Mouse (Mus musculus): ENCODE results near the gene Pnma3.
A peak's percentile ranks its signal among the peaks of the same experiment; 100 is the strongest.
"Not testable (repeated sequence)": the region's sequence is repeated elsewhere in the genome, so short reads cannot be mapped to it uniquely, and the experiment has no call there.

The Pnma3 gene

DNA sequence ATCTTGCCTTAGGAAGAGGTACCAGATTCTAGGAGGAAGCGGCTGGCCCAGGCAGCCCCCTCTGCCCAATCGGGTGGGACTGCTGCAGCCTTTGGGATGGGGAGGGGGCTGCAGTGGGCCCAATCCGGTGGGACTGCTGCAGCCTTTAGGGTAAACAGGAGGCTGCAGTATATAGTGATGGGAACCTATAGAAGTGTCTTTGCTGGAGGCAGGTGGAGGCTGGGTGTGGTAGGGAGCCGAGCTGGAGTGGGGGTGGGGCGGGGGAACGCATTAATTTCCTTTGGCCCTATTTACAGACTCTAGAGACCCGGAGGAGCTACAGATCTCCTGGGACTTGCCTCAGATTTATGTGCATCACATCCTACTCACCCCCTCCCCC, at the start of gene Pnma3:
TSS of gene Pnma3 (plus strand) at position 373 of the 379 bp plus-strand sequence.
- DNase-seq (ENCODE audit: low read depth, low spot score) = no peak

DNA sequence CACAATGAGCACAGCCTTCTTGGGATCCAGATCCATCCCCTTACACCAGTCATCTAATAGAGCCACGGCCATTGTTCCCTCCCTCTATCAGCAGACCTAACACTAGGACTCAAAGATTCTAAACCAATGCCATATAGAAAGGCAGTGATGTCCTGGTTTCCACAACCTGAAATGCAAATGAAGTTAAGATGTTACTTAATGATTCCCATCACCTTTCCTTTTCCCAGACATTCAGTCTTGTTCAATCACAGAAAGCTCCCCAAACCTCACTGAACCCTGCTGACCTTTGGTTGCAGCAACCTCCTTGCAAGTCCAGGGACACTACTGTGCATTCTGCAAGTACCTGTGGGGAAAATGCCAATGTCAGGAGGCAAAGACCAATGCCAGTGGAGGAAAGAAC, 27.6 kb upstream of the Pnma3 start, which contains the start of gene Pnma5:
TSS of gene Pnma5 (minus strand) at position 101 of the 400 bp plus-strand sequence.
- no peak for DNase-seq (ENCODE audit: low read depth, low spot score)

DNA sequence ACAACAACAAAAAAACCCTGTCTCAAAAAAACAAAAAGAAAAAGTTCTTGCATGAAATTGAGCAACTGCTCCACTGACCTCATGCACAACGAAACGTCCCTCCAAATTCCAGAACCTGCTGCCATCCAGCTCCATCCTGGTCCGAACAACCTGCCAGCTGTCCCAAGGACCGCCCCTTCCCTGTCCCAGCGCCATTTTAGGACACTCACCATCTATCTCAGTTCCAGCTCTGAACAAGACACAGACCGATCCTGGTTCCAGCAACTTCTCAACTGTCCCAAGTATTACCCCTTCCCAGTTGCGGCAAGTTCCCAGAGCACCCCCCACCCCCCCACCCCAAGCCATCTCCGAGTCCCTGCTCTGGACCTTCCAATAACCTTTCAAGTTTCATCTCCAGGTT, 25.8 kb upstream of the Pnma3 start:
- no peak for DNase-seq (ENCODE audit: low read depth, low spot score)

DNA sequence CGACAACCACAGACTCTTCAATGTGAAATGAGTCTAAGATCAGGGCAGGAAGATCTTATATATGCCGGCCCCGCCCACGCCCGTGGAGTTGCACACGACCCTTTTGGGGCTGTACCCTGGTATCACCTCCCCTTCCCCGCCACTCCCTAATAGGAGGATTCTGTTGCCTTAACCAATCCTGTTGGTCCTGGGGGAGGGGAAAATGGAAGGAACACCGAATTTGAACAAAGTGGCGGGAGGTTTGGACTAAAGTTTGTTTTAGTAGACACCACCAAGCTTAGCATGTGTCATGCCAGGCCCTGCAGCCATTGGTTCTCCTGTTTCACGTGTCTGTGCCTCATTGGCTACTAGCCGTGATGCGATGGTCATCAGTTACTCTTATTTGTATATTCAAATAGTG, 24.9 kb upstream of the Pnma3 start:
- DNase-seq (ENCODE audit: low read depth, low spot score) = no peak

DNA sequence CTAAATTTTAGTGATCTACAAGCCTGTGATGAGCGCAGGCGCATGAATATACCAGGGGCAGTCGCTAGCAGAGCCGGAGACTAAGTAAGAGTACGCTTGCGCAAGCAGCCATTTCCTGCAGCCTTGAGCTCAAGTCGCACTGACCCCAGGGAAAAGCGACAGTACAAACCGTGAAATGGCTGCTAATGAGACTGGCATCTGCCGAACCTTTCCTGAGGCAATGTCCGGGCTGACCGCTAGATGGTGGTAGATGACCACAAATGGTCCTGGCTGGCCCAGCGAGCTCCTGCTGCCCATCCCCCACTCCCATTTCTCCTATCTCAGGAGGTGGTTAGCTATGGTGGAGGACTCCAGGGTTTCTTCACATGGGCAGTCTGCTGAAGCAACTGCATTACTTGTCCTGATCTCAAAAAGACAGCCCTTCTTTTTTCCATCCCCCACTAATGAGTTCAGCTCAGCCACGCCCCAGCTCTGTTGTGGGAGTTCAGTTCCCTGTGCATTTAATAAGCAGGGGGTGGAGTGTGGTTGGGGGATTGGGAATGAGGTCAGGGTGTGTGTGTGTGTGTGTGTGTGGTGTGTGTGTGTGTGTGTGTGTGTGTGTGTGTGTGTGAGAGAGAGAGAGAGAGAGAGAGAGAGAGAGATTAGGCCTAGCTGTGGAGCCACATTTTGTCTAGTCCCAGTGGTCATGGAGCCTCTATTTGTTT, 10.6 kb upstream of the Pnma3 start:
- DNase-seq (ENCODE audit: low read depth, low spot score) = peak; percentile 85

DNA sequence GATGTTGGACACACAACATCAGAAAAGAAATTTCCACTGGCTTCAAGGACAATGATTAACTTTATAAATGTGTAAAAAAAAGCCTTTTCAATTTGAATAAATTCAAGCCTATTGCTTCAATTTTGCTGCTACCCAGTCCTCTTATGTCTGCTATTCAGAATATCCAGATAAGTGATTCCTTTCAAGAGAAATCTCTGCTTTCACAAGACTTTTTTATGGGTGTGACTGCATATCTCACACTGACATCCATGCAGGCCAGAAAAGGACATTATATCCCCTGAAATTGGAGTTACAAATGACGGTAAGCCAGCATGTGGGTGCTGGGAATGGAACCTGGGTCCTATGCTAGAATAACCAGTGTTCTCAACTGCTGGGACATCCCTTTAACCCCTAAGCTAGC, 3.1 kb upstream of the Pnma3 start:
- no peak for DNase-seq (ENCODE audit: low read depth, low spot score)

DNA sequence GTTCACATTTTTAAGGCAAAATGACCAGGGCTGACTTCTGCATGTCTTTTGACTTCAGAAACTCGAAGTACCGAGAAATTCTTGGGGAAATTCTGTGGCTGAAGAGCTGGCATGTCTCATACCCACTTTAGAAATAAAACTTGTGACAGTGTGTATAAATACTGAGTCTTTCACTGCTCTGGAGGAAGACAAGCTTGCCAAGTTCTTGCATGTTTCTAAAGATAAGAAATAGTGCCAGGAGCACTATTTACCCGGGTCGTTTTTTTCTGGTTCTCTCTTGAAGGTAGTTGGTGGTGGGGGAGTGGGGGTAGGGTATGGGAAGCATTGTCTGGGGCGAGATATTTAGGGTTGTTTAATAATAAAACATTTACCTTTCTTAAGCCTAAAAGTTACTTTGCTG, 2.3 kb upstream of the Pnma3 start:
- no peak for DNase-seq (ENCODE audit: low read depth, low spot score)

DNA sequence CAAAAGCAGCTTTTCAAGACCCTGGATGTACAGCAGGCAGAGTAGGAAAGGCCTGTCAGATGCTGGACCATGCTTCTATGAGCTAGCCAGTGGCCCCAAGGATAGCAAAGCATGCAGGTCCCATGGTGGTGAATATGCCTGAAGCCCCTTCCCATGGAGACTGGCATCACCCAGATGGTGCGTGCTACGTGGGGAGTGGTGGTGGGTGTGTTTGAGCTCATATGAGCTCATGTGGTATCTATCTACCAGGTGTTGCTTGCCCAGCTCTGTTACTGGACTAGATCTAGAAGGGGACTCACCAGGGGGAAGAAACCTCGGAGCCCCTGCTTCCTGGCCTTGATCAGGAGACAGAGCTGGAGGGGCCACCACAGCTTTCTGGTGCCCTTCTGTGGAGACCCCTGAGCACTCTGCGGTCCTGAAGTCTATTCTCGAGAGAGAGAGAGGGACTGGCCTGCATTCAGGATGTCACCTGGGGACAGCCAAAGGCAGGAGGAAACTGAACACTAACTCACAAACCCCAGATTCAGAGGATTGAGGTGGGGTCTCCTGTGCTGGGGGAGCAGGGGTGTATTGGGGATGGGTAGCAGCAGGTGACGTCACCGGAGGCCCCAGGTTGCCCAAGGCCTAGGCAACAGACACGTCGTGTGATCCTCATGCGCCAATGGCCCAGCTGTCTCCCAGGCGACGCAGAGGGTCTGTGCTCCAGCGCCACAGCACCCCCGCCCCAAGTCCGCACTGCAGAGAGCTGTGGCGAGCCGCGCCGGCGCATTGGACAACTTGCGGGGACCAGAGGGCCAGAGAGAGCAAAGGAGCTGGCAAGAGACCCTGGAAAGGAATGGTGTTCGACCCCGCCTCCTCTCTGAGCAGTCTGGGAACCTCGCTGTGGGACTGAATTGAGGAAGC, 824 bp upstream of the Pnma3 start:
- no peak for DNase-seq (ENCODE audit: low read depth, low spot score)

DNA sequence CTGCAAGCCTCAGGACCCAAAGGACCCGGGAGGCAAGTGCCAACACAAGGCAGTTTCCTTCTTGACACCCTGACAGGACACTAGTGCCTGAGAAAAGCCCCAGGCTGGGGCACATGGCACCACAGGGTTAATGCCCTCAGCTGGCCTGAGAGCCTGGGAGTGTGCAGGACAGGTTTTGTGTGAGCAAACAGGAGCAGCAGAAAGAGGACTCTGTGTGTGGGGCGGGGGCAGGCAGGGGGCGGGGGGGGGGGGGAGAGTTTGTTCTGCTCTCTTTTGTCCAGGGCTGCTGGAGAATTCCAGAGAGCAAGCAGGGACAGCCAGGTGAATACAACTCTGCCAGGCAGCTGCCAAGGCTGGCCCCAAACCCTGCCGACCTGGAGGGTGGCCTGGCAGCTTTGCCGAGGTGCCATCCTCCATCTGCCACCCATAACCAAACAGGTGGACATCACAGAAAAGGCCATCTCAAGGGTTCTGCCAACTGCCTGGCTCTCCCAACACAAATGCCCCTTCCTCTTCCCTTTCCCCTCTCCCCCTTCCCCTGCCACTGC, 2.3 kb downstream of the Pnma3 start:
- DNase-seq (ENCODE audit: low read depth, low spot score) = not testable (repeated sequence)

DNA sequence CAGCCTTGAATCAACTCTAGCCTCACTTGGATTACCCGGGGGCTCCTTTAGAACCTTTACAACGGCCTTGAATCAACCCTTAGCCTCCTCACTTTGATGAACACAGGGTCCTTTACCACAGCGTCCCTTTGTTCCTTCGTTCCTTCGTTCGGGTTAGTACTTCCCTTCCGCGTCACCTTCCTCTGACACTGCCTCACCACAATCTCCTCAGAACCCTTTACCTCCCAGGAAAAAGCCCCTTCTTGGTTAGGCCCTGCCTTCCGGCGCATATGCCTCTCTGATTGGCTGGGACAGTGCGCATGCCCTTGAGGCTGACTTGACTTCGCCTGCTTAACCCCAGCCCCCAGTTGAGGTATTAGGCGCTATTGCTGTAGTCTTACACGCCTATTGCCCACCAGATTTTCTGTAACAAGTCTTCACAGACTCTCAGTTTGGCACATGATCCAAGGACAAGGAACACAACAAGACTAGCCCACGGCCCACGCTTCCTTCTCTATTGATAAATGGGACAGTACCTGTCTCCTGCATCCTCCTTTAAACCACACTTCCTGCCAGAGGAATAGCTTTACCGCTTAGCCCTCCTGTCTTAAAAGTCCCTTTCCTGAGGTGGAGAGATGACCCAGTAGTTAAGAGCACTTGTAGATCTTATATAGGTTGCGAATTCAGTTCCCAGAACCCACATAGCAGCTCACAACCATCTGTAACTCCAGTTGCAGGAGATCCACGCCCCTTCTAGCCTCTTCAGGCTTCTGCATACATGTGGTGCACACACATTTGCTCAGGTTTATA, 17.9 kb downstream of the Pnma3 start, which contains the start of gene Xlr4a:
TSS of gene Xlr4a (minus strand) at position 212 of the 789 bp plus-strand sequence.
- DNase-seq (ENCODE audit: low read depth, low spot score) = not testable (repeated sequence)

DNA sequence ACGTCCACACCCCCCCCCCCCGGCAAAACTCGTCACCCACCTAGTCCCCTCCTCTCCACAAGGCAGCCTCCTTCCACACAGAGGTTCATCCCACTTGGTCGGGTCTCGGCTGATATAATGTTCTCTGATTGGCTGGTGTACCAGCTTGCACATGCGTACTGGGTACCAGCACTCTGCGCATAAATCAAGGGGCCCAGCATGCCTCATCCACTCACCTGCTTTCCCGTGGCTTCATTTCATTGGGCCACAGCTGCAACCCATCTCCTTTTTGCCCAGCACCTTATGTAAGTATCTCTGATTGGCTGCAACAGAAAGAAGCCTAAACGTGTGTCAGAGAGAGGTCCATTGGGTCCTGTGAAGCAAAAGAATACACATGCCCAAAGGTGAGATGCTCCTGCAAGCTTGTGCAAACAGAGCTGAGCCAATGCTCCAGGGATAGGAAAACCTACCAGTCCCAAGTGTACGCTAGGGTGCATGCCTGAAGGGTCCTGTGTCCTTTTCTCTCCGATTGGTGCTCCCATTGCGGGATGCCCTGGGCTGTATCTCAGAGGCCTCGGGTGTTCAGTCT, 32.4 kb downstream of the Pnma3 start, which contains the start of gene Xlr3a:
TSS of gene Xlr3a (minus strand) at position 155 of the 568 bp plus-strand sequence.
- DNase-seq (ENCODE audit: low read depth, low spot score) = peak; percentile 90

DNA sequence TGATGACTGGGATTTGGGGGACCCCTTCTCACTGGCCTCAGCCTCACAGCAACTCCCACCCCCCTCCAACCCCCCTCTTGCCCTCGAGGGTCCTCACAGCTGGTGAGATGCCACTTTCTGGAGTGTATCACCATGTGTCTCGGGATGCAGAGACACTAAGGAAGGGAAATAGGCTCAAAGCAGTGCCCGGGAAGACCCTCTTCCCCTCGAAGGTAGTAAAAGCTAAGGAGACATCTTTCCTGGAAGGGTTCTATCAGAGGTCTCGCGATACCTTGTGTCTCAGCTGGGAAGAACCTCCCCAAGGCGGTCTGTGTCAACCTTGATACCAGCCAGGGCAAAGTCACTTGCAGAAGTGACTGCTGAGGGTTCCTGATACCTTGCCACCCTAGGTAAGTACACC, 52.2 kb downstream of the Pnma3 start, which contains the start of gene Gm14685:
TSS of gene Gm14685 (plus strand) at position 301 of the 400 bp plus-strand sequence.
- not testable (repeated sequence) for DNase-seq (ENCODE audit: low read depth, low spot score)

All from A20 (cell line).